Comparison of ENCODE assay signal across 8 mouse cellular contexts in genomic region chr2:26916738-26917137, GRCm38 (mm10). TPM values are rescaled to one million over a fixed set of nuclear protein-coding genes. Genes with fewer than 3 reads are reported as not detected.
A peak's percentile ranks its signal among the peaks of the same experiment; 100 is the strongest.
DNase-seq lines count a peak whose midpoint lies in the region; ATAC-seq and TF ChIP-seq lines count a peak whose summit lies in the region.

No protein-coding gene starts in this region.

- no peak for DNase-seq in heart, postnatal 36 days
- DNase-seq in forebrain, postnatal 0 days = no peak
- no peak for DNase-seq in embryo, embryonic 11 days
- DNase-seq in adrenal gland, adult (ENCODE audit: inconsistent age in 2 of 2, low spot score in 1 of 2) = no peak
- no peak for DNase-seq in adrenal gland, adult 2 months

- no peaks in the 10 kb centered on the region for H3K27me3 ChIP-seq in heart, embryonic 11.5 days (ENCODE audit: control insufficient read depth, insufficient read depth, low read length)
- no peaks in the 10 kb centered on the region for H3K27me3 ChIP-seq in E14TG2a.4 (ENCODE audit: insufficient read depth, low read length)
- no peaks in the 10 kb centered on the region for H3K27me3 ChIP-seq in forebrain, postnatal 0 days (ENCODE audit: insufficient read depth, low read length)

- no peak for TF ChIP-seq CTCF in E14TG2a.4 (conservative IDR thresholded peaks at IDR 0.05; ENCODE audit: low read length)
- no peak for TF ChIP-seq CTCF in forebrain, postnatal 0 days (IDR thresholded peaks at IDR 0.05; ENCODE audit: low read depth)

- peak overlapping the region; percentile 68 for H3K27ac ChIP-seq in heart, embryonic 11.5 days (ENCODE audit: low read depth, low read length)
- peak overlapping the region; percentile 67 for H3K27ac ChIP-seq in forebrain, postnatal 0 days (ENCODE audit: low read depth, low read length)

- H3K9me3 ChIP-seq in heart, embryonic 11.5 days (replicated peaks; ENCODE audit: control insufficient read depth, low read length) = no peaks in the 10 kb centered on the region
- H3K9me3 ChIP-seq in E14TG2a.4 (ENCODE audit: low read length) = peaks cover 35% of the 10 kb centered on the region
- H3K9me3 ChIP-seq in forebrain, postnatal 0 days (ENCODE audit: low read length) = no peaks in the 10 kb centered on the region

- no peak for ATAC-seq in heart, embryonic 11.5 days (replicated peaks; ENCODE audit: insufficient number of reproducible peaks, low FRiP score, low TSS enrichment)
- peak; percentile 8 for ATAC-seq in forebrain, postnatal 0 days
- ATAC-seq in megakaryocyte, adult 5-6 weeks (ENCODE audit: poor library complexity, severe bottlenecking) = peak; percentile 32

- 2% methylated on average over 13 of the region's 13 CpGs for WGBS in heart, embryonic 11.5 days (ENCODE audit: insufficient replicate concordance)
- under 1% methylated on average over 13 of the region's 13 CpGs for WGBS in forebrain, postnatal 0 days

- H3K4me3 ChIP-seq in heart, embryonic 11.5 days (ENCODE audit: low read depth, low read length) = peak overlapping the region; percentile 84
- H3K4me3 ChIP-seq in E14TG2a.4 (replicated peaks; ENCODE audit: low read length) = peak overlapping the region; percentile 92
- peak overlapping the region; percentile 60 for H3K4me3 ChIP-seq in forebrain, postnatal 0 days (ENCODE audit: low read depth, low read length)

- peaks cover 44% of the 10 kb centered on the region for H3K36me3 ChIP-seq in heart, embryonic 11.5 days (ENCODE audit: control insufficient read depth, insufficient read depth, low read length)
- peaks cover 83% of the 10 kb centered on the region for H3K36me3 ChIP-seq in E14TG2a.4 (ENCODE audit: insufficient read depth, low read length)
- H3K36me3 ChIP-seq in forebrain, postnatal 0 days (ENCODE audit: insufficient read depth) = peaks cover 65% of the 10 kb centered on the region

- intact Hi-C loops in heart, postnatal 36 days (cut with DNase I) = loop anchor here (2.0 to 10.0 kb wide), 2 partner anchors 16 to 1668 kb away; partner anchors contain the start of genes Gtf3c5 and Surf4

- peak overlapping the region; percentile 99 for H3K4me2 ChIP-seq in heart, embryonic 11.5 days
- peak overlapping the region; percentile 95 for H3K4me2 ChIP-seq in forebrain, postnatal 0 days (ENCODE audit: low read depth)

- H3K4me1 ChIP-seq in heart, embryonic 11.5 days (ENCODE audit: control insufficient read depth, insufficient read depth, low read length) = peaks cover 23% of the 10 kb centered on the region
- peaks cover 68% of the 10 kb centered on the region for H3K4me1 ChIP-seq in E14TG2a.4 (replicated peaks; ENCODE audit: low read depth, low read length)
- peaks cover 18% of the 10 kb centered on the region for H3K4me1 ChIP-seq in forebrain, postnatal 0 days (ENCODE audit: insufficient read depth)

- H3K9ac ChIP-seq in heart, embryonic 11.5 days (ENCODE audit: low read depth, low read length) = peak overlapping the region; percentile 85
- H3K9ac ChIP-seq in forebrain, postnatal 0 days = peak overlapping the region; percentile 75

RNA-seq across cellular contexts. Expression of gene Surf1, which starts 0.4 kb away (rescaled TPM):
- 40.3 and 43.2 TPM in 2 replicates for polyA plus RNA-seq in heart, embryonic 11.5 days (2014; fragmentation: Nextera tagmentation; extraction: Ambion mirVana)
- 10 to 100 TPM; 52.0 to 54.5 TPM for total RNA-seq in heart, postnatal 36 days (2021)
- 72.3 and 80.8 TPM in 2 replicates for total RNA-seq in forebrain, postnatal 0 days (2014; rRNA removed)
- 106 and 112 TPM in 2 replicates for polyA plus RNA-seq in forebrain, postnatal 0 days (2015; fragmentation: Nextera tagmentation; extraction: Ambion mirVana)
- 102 and 106 TPM in 2 replicates for total RNA-seq in megakaryocyte, adult 5-6 weeks (2015)
- total RNA-seq in megakaryocyte, adult 5-6 weeks (2017) = 61.3 and 77.4 TPM in 2 replicates
- total RNA-seq in adrenal gland, adult 2 months (2021) = 100 to 1,000 TPM; 108 to 115 TPM
- polyA plus RNA-seq in adrenal gland, adult 2 months (2012; rRNA removed) = 67.9 and 77.7 TPM in 2 replicates

RNA-seq across cellular contexts. Expression of gene Surf2, which starts 0.6 kb away (rescaled TPM):
- 32.0 and 32.1 TPM in 2 replicates for polyA plus RNA-seq in heart, embryonic 11.5 days (2014; fragmentation: Nextera tagmentation; extraction: Ambion mirVana)
- total RNA-seq in heart, postnatal 36 days (2021) = 10 to 100 TPM; 15.6 to 16.2 TPM
- total RNA-seq in forebrain, postnatal 0 days (2014; rRNA removed) = 31.0 and 36.9 TPM in 2 replicates
- 52.1 and 55.1 TPM in 2 replicates for polyA plus RNA-seq in forebrain, postnatal 0 days (2015; fragmentation: Nextera tagmentation; extraction: Ambion mirVana)
- total RNA-seq in megakaryocyte, adult 5-6 weeks (2015) = 31.3 and 35.6 TPM in 2 replicates
- total RNA-seq in megakaryocyte, adult 5-6 weeks (2017) = 34.0 and 34.5 TPM in 2 replicates
- 10 to 100 TPM; 38.4 to 47.9 TPM for total RNA-seq in adrenal gland, adult 2 months (2021)
- 22.5 and 28.5 TPM in 2 replicates for polyA plus RNA-seq in adrenal gland, adult 2 months (2012; rRNA removed)

RNA-seq across cellular contexts. Expression of gene Rpl7a, which starts 6.2 kb away (rescaled TPM):
- polyA plus RNA-seq in heart, embryonic 11.5 days (2014; fragmentation: Nextera tagmentation; extraction: Ambion mirVana) = 428 and 468 TPM in 2 replicates
- total RNA-seq in heart, postnatal 36 days (2021) = 100 to 1,000 TPM; 275 to 289 TPM
- total RNA-seq in forebrain, postnatal 0 days (2014; rRNA removed) = 1,164 and 1,963 TPM in 2 replicates
- polyA plus RNA-seq in forebrain, postnatal 0 days (2015; fragmentation: Nextera tagmentation; extraction: Ambion mirVana) = 522 and 611 TPM in 2 replicates
- total RNA-seq in megakaryocyte, adult 5-6 weeks (2015) = 1,352 and 1,498 TPM in 2 replicates
- total RNA-seq in megakaryocyte, adult 5-6 weeks (2017) = 1,113 and 1,311 TPM in 2 replicates
- total RNA-seq in adrenal gland, adult 2 months (2021) = 100 to 1,000 TPM; 543 to 545 TPM
- polyA plus RNA-seq in adrenal gland, adult 2 months (2012; rRNA removed) = 233 and 258 TPM in 2 replicates

RNA-seq across cellular contexts. Expression of gene Med22, which starts 6.3 kb away (rescaled TPM):
- polyA plus RNA-seq in heart, embryonic 11.5 days (2014; fragmentation: Nextera tagmentation; extraction: Ambion mirVana) = 29.1 and 31.2 TPM in 2 replicates
- total RNA-seq in heart, postnatal 36 days (2021) = 10 to 100 TPM; 22.3 to 27.1 TPM
- total RNA-seq in forebrain, postnatal 0 days (2014; rRNA removed) = 110 and 116 TPM in 2 replicates
- 163 and 180 TPM in 2 replicates for polyA plus RNA-seq in forebrain, postnatal 0 days (2015; fragmentation: Nextera tagmentation; extraction: Ambion mirVana)
- 5.6 and 7.2 TPM in 2 replicates for total RNA-seq in megakaryocyte, adult 5-6 weeks (2015)
- 10.9 and 12.7 TPM in 2 replicates for total RNA-seq in megakaryocyte, adult 5-6 weeks (2017)
- 10 to 100 TPM; 48.3 to 56.8 TPM for total RNA-seq in adrenal gland, adult 2 months (2021)
- 45.0 and 45.5 TPM in 2 replicates for polyA plus RNA-seq in adrenal gland, adult 2 months (2012; rRNA removed)

RNA-seq across cellular contexts. Expression of gene Surf6, which starts 14.1 kb away (rescaled TPM):
- 8.7 and 8.9 TPM in 2 replicates for polyA plus RNA-seq in heart, embryonic 11.5 days (2014; fragmentation: Nextera tagmentation; extraction: Ambion mirVana)
- 10 to 100 TPM; 11.7 to 12.8 TPM for total RNA-seq in heart, postnatal 36 days (2021)
- 25.9 and 33.6 TPM in 2 replicates for total RNA-seq in forebrain, postnatal 0 days (2014; rRNA removed)
- polyA plus RNA-seq in forebrain, postnatal 0 days (2015; fragmentation: Nextera tagmentation; extraction: Ambion mirVana) = 18.9 and 22.2 TPM in 2 replicates
- 8.9 and 9.2 TPM in 2 replicates for total RNA-seq in megakaryocyte, adult 5-6 weeks (2015)
- 20.7 and 27.9 TPM in 2 replicates for total RNA-seq in megakaryocyte, adult 5-6 weeks (2017)
- total RNA-seq in adrenal gland, adult 2 months (2021) = 10 to 100 TPM; 23.9 to 26.6 TPM
- polyA plus RNA-seq in adrenal gland, adult 2 months (2012; rRNA removed) = 5.1 and 5.2 TPM in 2 replicates
